Mouse (Mus musculus) ES-Bruce4 (cell line): ENCODE measurements around the gene Sec24a.
"Not testable (repeated sequence)": the region's sequence is repeated elsewhere in the genome, so short reads cannot be mapped to it uniquely, and the experiment has no call there.

Source experiments
- CTCF ChIP-seq: IDR thresholded peaks from one replicate; pipeline ENCODE4 v1.8.1; 2011; ENCODE audit warnings: low read depth, low read length
- EP300 ChIP-seq: IDR thresholded peaks from 2 replicates; pipeline ENCODE4 v1.6.1; 2011; ENCODE audit warnings: low read depth, low read length; ENCODE audit not compliant: insufficient read depth
- POLR2A ChIP-seq: IDR thresholded peaks from one replicate; pipeline ENCODE4 v1.8.1; 2011; ENCODE audit warnings: low read length; ENCODE audit not compliant: insufficient read depth

- TF ChIP-seq POLR2A, CTCF, EP300: not testable (repeated sequence)
Measured at GRCm38 (mm10) chr11:51690597-51690996, 72.8 kb downstream of the Sec24a start.
